Mouse (Mus musculus) heart, postnatal 10 days (tissue): ENCODE measurements around the gene Osbpl11. TPM values are rescaled to one million over a fixed set of nuclear protein-coding genes. Genes with fewer than 3 reads are reported as not detected.
A peak's percentile ranks its signal among the peaks of the same experiment; 100 is the strongest.

Source experiments
- DNase-seq, 2 experiments: peaks; one replicate each; pipeline ENCODE4 v3.0.0; 2021
- intact Hi-C: fragments of 180-260 bp; cut with DNase I; formaldehyde crosslinking; loops from one replicate; pipeline ENCODE4 v1.15.1; 2025
- total RNA-seq, 2 experiments: library from RNA; stranded (reverse); gene quantifications; 2 replicates each; pipeline ENCODE4 v1.2.3; 2021

Gene Osbpl11
- total RNA-seq, 2 experiments from 2014 or later, result 23.4 to 27.3 TPM

DNA sequence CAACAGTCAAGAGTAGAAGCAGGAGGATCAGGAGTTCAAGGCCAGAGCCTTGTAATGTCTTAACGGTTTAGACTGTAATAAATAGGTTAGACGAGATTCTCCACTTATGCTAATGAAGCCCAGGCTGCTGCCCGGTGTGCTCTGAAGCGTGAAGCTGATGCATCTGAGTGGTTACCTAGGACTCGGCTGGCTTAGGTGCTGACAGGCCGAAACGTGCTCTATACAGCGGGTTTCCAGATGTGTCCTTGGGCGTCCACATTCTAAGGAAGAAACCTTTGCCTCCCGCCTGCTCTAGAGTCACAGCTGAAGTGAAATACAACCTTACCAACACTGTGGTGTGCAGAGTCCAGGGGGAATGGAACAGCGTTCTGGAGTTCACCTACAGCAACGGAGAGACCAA, 49.3 kb downstream of the Osbpl11 start:
- intact Hi-C loops, result no loop called here
- DNase-seq, result no peak

DNA sequence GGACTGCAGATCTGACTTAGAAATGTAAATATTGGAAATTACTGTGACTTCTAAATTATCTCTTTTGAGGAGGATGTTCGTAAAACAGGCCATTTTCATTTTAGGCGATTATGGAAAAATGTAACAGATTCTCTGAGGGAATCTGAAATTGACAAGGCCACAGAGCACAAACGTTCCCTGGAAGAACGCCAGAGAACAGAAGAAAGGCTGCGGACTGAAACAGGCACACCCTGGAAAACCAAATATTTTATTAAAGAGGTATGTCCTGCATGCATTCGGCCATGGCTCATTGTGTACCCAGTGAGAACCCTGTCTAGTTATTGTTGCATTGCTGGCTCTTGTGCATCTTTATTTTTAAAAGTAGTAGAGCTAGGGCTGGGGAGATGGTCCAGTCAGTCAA, 51.3 kb downstream of the Osbpl11 start:
- intact Hi-C loops, result no loop called here

DNA sequence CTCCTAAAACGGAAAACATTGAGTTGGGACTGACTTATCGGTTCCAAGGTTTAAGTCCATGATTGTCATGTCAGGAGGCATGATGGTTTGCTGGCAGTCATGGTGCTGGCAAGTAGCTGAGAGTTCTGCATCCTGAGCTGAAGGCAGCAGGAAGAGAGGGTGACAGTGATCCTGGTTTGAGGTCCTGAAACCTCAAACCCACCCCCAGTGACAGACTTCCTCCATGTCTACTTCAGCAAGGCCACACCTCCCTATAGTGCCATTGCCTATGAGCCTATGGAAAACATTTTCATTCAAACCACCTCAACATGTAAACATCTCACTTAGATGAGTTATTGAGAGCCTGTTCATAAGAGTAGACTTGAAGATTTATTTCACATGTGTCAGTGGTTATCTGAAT, 54.4 kb downstream of the Osbpl11 start:
- DNase-seq, result no peak
- intact Hi-C loops, result no loop called here

More for the DNA sequence above, 51.3 kb downstream of the Osbpl11 start:
- DNase-seq, result no peak

DNA sequence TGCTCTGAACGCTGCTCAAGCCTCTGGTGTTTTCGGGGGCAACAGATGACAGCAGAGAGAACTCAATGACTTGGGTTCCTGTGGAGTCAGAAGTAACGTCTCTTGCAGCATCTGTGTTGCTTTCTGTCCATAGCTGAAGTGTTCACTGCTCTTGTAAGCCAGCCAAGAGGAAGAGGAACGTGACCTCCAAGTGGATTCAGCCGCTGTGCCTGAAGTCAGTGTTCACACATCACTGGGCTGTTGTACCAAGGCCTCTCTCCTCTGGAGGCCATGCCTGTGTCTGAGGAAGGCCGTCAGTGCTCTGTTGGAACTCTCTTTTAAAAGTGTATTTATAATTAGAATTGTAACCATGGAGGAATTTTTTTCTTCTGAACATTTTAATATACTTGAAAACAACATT, 57.2 kb downstream of the Osbpl11 start:
- DNase-seq, result peak in 1 of 2 experiments; percentile 19
- intact Hi-C loops, result no loop called here

DNA sequence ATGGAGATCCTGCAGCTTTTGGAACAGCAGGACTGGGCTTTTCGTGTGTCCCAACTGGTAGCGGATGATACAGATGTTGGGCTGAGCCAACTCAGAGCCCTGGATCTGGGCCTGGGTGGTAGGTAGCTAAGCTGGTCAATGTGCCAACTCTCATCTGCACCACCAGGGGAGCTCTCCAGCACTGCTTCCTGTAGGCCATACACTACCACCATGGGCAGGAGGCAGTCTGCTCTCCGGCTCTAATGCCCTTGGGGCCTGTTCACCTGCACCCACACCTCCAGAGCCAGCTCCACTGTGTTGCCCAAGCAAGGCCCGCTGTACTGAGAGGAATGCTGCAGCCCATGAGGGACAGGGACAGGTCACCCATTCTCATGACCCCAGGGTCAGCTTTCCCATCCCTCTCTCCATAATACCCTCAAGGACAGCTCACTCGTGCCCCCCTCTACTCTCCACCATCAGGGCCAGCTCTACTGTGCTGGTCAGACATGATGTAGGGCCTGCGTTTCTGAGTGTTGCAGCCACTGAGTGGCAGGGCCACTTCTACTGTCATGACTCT, 59.3 kb downstream of the Osbpl11 start:
- intact Hi-C loops, result no loop called here
- peak in 1 of 2 experiments; percentile 23 for DNase-seq

DNA sequence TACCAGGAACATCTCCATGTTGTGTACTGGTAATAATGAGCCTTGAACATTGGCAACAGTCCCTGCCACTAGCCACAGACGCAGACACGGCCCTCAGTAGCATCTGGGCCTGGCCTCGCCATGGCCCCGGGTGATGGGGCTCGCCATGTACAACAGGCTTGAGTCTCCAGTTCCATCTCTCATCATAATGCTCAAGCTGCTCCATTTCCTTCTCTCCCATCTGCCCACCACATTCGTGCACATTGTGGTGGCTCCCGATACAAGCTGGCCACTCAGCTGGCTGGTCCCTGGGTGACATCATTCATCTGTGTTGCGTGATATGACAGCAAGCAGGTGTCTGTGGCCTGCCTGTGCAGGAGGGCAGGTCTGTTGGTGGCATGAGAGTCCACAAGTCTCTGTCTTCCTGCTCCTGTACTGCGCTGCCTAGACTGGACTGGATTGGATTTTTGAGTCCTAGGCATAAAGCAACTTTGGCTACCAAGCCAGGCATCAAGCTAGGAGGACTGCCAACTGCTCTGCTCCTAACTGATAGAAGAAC, 60.1 kb downstream of the Osbpl11 start:
- intact Hi-C loops, result no loop called here
- DNase-seq, result no peak

DNA sequence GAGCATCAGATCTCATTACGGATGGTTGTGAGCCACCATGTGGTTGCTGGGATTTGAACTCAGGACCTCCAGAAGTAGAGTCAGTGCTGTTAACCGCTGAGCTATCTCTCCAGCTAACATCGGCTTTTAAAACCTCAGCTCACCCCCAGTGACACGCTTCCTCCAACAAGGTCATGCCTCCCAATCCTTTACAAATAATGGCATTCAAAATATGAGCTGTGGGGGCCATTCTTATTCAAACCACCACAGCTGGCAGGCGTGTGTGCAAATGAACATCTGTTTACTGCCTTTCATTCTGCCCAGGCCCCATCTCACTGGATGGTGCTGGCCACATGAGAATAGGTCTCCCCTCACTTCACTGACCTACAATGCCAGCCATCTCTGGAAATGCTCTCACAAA, 61.7 kb downstream of the Osbpl11 start:
- intact Hi-C loops, result no loop called here
- no peak for DNase-seq

DNA sequence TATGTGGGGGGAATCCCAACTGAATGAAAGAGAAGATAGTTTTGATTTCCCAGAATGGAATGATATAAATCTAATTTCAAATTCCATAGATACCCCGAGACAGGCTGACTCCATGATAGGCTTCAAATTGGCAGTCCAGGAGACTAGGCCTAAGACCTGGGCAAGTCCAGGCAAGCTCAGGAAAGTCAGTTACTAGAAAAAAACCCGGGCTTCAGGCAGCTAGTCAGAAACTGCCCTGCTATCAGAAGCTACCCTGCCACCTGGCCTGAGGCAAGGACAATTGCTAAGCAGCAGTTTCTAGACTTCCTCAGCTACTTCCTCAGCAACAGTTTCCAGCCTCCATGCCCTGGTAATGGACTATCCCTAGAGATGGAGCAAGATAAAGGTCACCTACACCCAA, 62.1 kb downstream of the Osbpl11 start:
- no peak for DNase-seq
- intact Hi-C loops, result no loop called here

DNA sequence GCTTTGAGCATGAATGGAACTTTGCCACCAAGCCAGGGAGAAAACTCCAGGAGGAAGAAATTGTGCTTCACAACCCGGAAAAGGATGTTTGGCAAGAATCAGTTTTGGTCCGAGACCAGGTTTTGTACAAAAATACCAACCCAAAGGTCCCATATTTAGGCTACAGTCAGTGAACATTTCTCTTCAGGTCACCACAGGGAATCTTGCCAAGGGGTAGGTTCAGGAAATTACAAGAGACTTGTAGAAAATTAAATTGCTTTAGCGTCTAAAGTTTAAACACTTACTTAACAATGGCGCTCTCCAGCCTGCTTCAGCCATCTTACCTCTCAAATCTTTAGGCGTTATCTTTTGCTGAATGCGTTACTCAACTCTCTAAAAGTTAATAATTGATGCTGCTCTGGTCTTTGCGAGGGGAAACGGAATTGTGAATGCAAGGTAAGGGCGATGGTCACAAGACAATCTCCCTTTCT, 65.8 kb downstream of the Osbpl11 start:
- intact Hi-C loops, result no loop called here
- DNase-seq, result peak; percentile 48 to 65

DNA sequence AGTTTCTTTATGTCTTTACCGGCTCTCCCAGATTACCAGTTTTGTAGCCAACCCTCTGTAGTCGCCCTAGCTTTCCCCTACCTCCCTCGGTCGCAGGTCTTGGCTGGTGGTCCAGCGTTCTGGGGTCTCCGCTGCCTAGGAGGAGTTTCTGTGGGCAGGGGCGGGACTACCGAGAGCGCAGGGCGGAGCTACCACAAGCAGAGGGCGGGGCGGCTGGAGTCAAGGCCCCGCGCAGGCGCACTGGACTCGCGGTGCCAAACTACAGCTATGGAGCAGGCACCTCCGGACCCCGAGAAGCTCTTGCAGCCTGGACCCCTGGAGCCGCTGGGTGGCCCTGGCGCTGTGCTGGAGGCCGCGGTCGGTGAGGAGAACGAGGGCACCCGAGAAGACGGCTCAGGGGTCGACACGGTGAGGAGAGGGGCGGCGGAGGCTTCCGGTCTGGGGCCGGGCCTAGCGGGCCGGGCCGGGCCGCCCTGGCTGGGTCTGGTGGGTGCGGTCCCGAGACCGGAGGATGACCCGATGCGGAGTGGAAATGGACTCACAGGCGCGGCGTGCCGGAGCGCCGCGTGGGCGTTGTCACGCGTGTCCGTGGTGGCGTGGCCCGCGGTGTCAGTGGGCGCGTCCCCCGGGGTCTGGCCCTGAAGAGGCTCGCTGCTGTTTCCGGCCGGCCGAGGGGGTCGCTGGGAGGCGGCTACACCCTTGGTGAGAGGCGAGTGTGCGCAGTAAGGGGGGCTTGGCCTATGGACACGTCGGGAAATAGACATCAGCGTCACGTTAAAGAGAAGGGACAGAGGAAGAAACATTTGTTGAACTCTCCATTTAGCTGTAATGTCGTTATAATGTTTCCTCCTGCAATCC, 66.6 kb downstream of the Osbpl11 start, which contains the start of gene Snx4:
Gene Snx4 (plus strand): TSS at position 249 of the 858 bp plus-strand sequence.
- intact Hi-C loops, result no loop called here
- DNase-seq, result peak; percentile 95 to 97

DNA sequence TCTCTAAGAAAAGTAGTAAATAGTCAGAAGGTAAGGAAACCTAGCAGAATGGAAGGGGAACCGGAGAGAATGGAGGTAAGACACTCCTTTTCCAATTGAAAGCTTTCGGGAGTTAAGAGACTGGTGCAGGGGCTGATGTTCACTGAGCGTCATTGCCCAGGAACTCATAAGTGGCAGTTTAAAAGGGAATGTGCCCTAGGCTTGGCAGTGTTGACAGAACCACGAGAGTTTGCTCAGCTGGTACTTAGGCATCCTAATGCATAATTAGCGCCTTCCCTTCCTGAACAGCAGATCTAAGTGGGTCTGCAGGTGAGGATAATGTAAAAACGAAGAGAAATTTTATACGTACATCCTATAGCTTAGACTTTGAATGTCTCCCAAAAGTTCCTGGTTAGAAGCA, 70.7 kb downstream of the Osbpl11 start:
- intact Hi-C loops, result no loop called here
- peak in 1 of 2 experiments; percentile 25 for DNase-seq

DNA sequence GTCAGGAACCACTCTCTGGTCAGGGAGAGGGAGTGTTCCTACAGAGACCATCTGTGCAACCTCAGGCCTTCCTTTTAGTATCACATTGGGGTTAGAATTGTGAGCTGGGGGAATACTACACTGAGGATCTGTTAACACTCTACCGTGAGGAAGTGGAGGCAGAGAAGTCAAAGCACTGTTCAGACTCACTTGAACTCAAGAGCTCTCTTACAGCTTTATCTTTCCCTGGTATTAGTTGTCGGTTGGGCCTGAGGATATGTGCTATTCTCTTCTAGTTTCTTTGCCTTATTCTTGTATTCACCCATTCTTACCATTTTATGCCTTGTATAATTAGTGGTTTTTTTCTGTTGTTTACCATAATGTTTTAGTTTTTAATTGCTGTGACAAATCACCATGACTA, 73.7 kb downstream of the Osbpl11 start:
- intact Hi-C loops, result no loop called here
- no peak for DNase-seq

DNA sequence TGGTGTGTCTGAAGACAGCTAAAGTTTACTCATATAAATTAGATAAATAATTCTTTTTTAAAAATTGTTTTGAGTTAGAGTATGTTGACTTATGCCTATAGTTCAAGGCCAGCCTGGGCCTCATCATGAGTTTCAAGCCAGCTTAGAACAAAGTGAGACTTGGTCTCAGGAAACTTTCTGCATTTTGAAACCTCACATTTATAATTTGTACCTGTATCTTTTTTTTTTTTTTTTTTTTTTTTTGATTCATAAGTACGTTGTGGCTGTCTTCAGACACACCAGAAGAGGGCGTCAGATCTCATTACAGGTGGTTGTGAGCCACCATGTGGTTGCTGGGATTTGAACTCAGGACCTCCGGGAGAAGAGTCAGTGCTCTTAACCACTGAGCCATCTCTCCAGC, 75.0 kb downstream of the Osbpl11 start:
- intact Hi-C loops, result no loop called here
- no peak for DNase-seq

DNA sequence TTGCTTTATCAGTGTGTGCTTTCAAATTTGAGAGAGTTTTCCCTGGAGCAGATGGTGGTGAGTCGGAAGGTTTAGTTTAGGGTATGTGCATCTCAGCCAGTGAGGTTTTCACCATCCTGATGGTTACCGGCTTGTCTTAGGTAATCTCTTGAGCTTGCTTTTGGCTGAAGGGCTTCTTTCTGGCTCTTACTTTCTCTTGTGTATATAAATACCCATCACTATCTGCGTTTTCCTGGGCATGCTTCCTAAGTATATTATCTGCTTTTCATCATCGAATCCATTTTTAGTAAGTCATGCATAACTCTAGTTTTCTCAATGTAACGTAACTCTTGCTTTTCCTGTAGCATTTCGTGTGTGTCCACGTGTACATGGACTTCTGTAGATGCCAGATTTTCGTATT, 76.0 kb downstream of the Osbpl11 start:
- no peak for DNase-seq
- intact Hi-C loops, result no loop called here

DNA sequence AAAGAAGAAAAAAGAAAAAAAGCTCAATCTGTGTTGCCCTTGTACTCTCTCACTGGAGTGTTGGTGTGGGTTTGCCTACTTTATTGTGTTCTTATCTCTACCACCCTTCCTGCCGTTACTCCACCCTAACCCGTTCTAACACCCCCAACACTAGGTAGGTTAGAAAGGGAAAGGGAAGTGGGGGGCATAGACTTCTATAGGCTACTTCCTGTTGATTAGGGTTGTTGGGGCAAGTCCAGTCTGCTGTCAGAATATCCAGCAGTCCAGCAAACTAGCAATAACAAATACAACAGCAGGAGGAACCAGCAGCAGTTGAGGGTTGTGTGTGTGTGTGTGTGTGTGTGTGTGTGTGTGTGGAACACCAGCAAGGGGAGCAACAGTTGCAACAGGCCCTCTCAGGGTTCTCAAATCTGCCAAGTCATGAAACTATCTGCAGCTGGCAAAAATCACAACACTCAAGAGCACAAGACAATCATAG, 76.8 kb downstream of the Osbpl11 start:
- intact Hi-C loops, result no loop called here
- DNase-seq, result peak; percentile 25 to 36

DNA sequence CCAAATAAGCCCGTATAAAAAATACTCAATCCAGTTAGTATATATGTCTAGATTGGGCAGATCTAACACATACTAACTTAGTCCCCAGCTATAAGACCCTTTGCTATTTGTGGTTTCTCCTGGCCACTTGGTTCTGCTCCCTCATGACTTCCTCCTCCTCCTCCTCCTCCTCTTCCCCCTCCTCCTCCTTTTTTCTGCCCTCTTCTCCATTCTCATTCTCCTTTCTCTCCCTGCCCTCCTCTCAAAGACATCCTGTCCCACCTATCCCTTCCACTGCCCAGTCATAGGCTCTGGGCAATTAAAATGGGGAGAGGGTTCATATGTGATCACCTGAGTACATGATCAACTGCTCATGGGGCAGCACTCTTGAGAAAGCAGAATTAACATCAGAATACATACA, 77.2 kb downstream of the Osbpl11 start:
- no peak for DNase-seq
- intact Hi-C loops, result no loop called here

DNA sequence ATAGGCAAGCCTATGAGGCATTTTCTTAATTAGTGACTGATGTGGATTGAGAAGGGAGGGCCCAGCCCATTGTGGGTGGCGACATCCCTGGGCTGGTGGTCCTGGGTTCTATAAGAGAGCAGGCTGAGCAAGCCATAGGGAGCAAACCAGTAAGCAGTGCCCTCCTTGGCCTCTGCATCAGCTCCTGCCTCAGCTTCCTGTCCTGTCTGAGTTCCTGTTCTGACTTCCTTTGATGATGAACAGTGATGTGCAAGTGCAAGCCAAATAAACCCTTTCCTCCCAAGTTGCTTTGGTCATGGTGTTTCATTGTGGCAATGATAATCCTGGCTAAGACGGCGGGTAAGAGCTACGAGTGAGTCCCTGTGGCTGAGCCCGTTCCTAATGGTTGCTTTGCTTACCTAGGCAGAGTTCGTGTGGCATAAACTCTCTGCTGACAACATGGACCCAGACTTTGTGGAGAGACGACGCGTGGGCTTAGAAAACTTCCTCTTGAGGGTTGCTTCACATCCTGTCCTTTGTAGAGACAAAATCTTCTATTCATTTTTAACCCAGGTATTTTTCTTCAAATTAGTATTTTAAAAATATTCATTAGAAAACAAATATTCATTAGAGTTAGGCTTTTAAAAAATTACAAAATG, 82.9 kb downstream of the Osbpl11 start:
- no peak for DNase-seq
- intact Hi-C loops, result no loop called here

DNA sequence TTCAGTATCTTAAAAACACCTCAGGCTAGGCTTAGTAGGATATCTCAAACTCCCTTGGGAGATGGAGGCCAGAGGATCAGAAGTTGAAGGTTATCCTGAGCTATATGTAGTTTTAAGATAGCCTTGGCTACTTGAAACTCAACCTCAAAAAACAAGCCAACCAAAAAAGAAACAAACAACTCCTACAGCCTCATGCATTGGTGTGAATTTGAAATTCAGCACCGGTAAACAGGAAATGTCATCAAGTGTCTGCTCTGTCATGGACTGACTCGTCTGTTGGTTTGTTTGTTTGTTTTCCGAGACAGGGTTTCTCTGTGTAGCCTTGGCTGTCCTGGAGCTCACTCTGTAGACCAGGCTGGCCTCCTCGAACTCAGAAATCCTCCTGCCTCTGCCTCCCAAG, 87.0 kb downstream of the Osbpl11 start:
- no peak for DNase-seq
- intact Hi-C loops, result no loop called here

DNA sequence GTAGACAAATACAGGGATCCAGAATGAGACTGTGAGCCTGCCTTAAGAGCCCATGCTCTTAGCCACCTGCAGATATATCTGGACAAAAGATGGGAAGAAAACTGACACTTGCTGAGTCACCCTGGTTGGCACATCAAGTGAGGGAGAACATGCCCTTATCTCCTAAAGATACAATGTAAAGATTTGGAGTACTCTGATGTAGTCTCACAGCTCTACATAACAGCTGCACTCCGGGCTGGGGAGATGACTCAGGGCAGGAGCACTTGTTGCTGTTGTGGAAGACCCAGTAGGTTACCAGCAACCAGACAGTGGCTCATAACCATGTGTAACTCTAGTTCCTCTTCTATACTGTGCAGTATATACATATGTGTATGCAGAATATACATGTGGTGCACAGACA, 98.2 kb downstream of the Osbpl11 start:
- intact Hi-C loops, result no loop called here
- no peak for DNase-seq

DNA sequence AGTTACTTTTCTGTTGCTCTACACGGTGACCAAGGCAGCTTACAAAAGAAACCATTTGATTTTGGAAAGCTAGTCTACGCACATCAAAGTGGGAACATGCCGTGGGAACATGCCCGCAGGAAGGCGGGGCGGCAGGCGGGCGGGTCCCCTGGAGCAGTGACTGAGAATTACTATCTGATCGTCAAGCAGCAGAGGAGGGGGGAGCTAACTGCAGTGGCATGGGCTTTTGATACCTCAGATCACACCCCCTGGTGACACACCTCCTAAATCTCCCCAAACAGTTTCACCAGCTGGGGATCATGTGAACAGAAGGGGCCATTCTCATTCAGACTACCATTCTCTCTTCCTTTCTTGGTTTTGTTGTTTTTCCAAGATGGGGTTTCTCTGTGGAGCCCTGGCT, 103.7 kb downstream of the Osbpl11 start:
- intact Hi-C loops, result no loop called here
- DNase-seq, result no peak

DNA sequence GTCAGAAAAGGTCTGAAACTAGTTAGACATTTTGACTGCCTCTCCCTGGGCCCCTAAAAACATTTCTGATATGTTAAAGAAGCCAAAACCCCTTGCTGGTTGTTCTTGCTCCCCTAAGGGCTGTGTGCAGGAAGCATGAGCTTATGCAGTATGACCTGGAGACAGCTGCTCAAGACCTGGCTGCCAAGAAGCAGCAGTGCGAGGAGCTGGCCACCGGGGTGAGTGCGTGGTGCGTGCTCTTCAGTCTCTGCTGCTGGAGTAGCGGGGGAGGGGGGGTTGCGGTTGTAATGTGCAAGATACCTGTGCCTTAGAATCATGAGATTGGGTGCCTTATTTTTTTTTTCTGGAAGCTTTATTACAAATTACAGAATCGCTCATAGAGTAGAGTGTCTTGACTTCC, 105.1 kb downstream of the Osbpl11 start:
- no peak for DNase-seq
- intact Hi-C loops, result no loop called here
